Mouse (Mus musculus): Measurements from ENCODE around the gene 9130213A22Rik. TPM values are rescaled to one million over a fixed set of nuclear protein-coding genes. Genes with fewer than 3 reads are reported as not detected.

The 9130213A22Rik gene
- total RNA-seq, 2 experiments from 2014 or later, result 0.44 to 1.1 TPM

Other genes starting within 250 kb of the 9130213A22Rik start
- gene Rnf222, start 234.0 kb downstream of the 9130213A22Rik start, total RNA-seq (2021), result not detected
- 100 to 1,000 TPM; 679 to 691 TPM for gene Rpl26, start 221.0 kb downstream of the 9130213A22Rik start, total RNA-seq (2021)
- gene Odf4, start 195.5 kb downstream of the 9130213A22Rik start, total RNA-seq (2021), result 1 to 10 TPM in 1 of 2 experiments, not detected in 1; 1.7 TPM
- gene Arhgef15, start 165.1 kb downstream of the 9130213A22Rik start, total RNA-seq (2021), result 10 to 100 TPM; 20.7 to 20.9 TPM
- gene Slc25a35, start 154.5 kb downstream of the 9130213A22Rik start, total RNA-seq (2021), result 1 to 10 TPM; 5.4 to 5.9 TPM
- 10 to 100 TPM; 14.1 to 16.7 TPM for gene Rangrf, start 147.4 kb downstream of the 9130213A22Rik start, total RNA-seq (2021)
- 10 to 100 TPM; 17.3 to 18.9 TPM for gene Pfas, start 114.1 kb downstream of the 9130213A22Rik start, total RNA-seq (2021)
- 10 to 100 TPM; 35.1 to 35.8 TPM for gene Ctc1, start 106.7 kb downstream of the 9130213A22Rik start, total RNA-seq (2021)
- gene Aurkb, start 76.9 kb downstream of the 9130213A22Rik start, total RNA-seq (2021), result under 1 TPM; 0.73 to 0.99 TPM
- gene Borcs6, start 62.9 kb downstream of the 9130213A22Rik start, total RNA-seq (2021), result 10 to 100 TPM; 29.1 to 29.5 TPM
- gene Tmem107, start 51.8 kb downstream of the 9130213A22Rik start, total RNA-seq (2021), result 10 to 100 TPM; 16.9 to 18.2 TPM
- 1,000 to 10,000 TPM; 1,099 to 1,151 TPM for gene Vamp2, start 34.1 kb downstream of the 9130213A22Rik start, total RNA-seq (2021)
- 100 to 1,000 TPM in 1 of 2 experiments, 10 to 100 TPM in 1; 98.9 to 108 TPM for gene Per1, start 27.4 kb downstream of the 9130213A22Rik start, total RNA-seq (2021)
- under 1 TPM; 0.39 to 0.48 TPM for gene Hes7, start 2.2 kb downstream of the 9130213A22Rik start, total RNA-seq (2021)
- gene Aloxe3, start 3.3 kb upstream of the 9130213A22Rik start, total RNA-seq (2021), result 1 to 10 TPM; 3.1 to 6.4 TPM
- 1 to 10 TPM; 3.1 to 6.6 TPM for gene Alox12b, start 34.4 kb upstream of the 9130213A22Rik start, total RNA-seq (2021)
- gene Alox8, start 75.3 kb upstream of the 9130213A22Rik start, total RNA-seq (2021), result 1 to 10 TPM; 3.6 to 5.1 TPM
- gene Gucy2e, start 114.4 kb upstream of the 9130213A22Rik start, total RNA-seq (2021), result under 1 TPM; 0.80 to 0.94 TPM
- gene Cntrob, start 201.2 kb upstream of the 9130213A22Rik start, total RNA-seq (2021), result 10 to 100 TPM; 14.2 to 18.3 TPM
- gene Trappc1, start 201.4 kb upstream of the 9130213A22Rik start, total RNA-seq (2021), result 10 to 100 TPM; 59.0 to 60.5 TPM
- gene Kcnab3, start 203.7 kb upstream of the 9130213A22Rik start, total RNA-seq (2021), result 10 to 100 TPM; 67.1 to 68.0 TPM
- 100 to 1,000 TPM; 141 to 143 TPM for gene Rnf227, start 217.9 kb upstream of the 9130213A22Rik start, total RNA-seq (2021)
- 100 to 1,000 TPM; 449 to 474 TPM for gene Chd3, start 246.8 kb upstream of the 9130213A22Rik start, total RNA-seq (2021)